In genomic region chr14:73999409-73999909, GRCm38 (mm10) we compare ENCODE assay signal across 21 mouse cellular contexts.
DNase-seq lines count a peak whose midpoint lies in the region; ATAC-seq and TF ChIP-seq lines count a peak whose summit lies in the region.
"Had no signal": no experiment of that assay in that cellular context is flagged by ENCODE, and none has a peak within 500 bp of the region (broad histone marks: within the 10 kb centered on the region; RNA-seq: fewer than 3 reads in every experiment).

No protein-coding gene starts in this region.

- H3K4me1 ChIP-seq in kidney, embryonic 15.5 days = no peaks in the 10 kb centered on the region
- no peaks in the 10 kb centered on the region for H3K4me1 ChIP-seq in midbrain, embryonic 16.5 days (ENCODE audit: control insufficient read depth, insufficient read depth, low read length)
- H3K4me1 ChIP-seq in midbrain, embryonic 13.5 days (replicated peaks) = no peaks in the 10 kb centered on the region
- peaks cover 4% of the 10 kb centered on the region; the same call in 1 of the 2 replicates for H3K4me1 ChIP-seq in bone marrow macrophage, adult 2 months (ENCODE audit: control insufficient read depth, insufficient read depth, low read length)
- H3K4me1 ChIP-seq in liver, postnatal 0 days (ENCODE audit: insufficient read depth) = no peaks in the 10 kb centered on the region
- H3K4me1 ChIP-seq: embryonic facial prominence, embryonic 12.5 days; embryonic facial prominence, embryonic 15.5 days; hindbrain, embryonic 12.5 days; hindbrain, embryonic 15.5 days had no signal

- no peak overlapping the region for H3K27ac ChIP-seq in kidney, embryonic 15.5 days
- H3K27ac ChIP-seq in midbrain, embryonic 16.5 days (ENCODE audit: low read length) = no peak overlapping the region
- H3K27ac ChIP-seq in midbrain, embryonic 13.5 days = no peak overlapping the region
- H3K27ac ChIP-seq in bone marrow macrophage, adult 2 months (ENCODE audit: insufficient read depth, low read depth, low read length) = 0 out of 2 replicates have a peak overlapping the region, but pooled peaks have one; percentile 6
- H3K27ac ChIP-seq in liver, postnatal 0 days (ENCODE audit: low read depth) = no peak overlapping the region
- H3K27ac ChIP-seq: embryonic facial prominence, embryonic 12.5 days; embryonic facial prominence, embryonic 15.5 days; heart, adult 2 months; hindbrain, embryonic 12.5 days; hindbrain, embryonic 15.5 days had no signal

- no peak for TF ChIP-seq CTCF in bone marrow macrophage, adult 2 months (IDR thresholded peaks at IDR 0.05; ENCODE audit: low read depth, low read length)
- TF ChIP-seq CTCF in liver, postnatal 0 days (IDR thresholded peaks at IDR 0.05; ENCODE audit: low read depth) = no peak

- intact Hi-C loops in gastrocnemius, postnatal 36 days (cut with DNase I) = no loop called here

- no peaks in the 10 kb centered on the region for H3K27me3 ChIP-seq in kidney, embryonic 15.5 days
- no peaks in the 10 kb centered on the region for H3K27me3 ChIP-seq in midbrain, embryonic 16.5 days (ENCODE audit: control insufficient read depth, insufficient read depth, low read depth, low read length)
- no peaks in the 10 kb centered on the region for H3K27me3 ChIP-seq in midbrain, embryonic 13.5 days
- H3K27me3 ChIP-seq in liver, postnatal 0 days (ENCODE audit: insufficient read depth, low read length) = no peaks in the 10 kb centered on the region
- H3K27me3 ChIP-seq: embryonic facial prominence, embryonic 12.5 days; embryonic facial prominence, embryonic 15.5 days; hindbrain, embryonic 12.5 days; hindbrain, embryonic 15.5 days; Patski had no signal

- no peak for TF ChIP-seq POLR2A in bone marrow macrophage, adult 2 months (IDR thresholded peaks at IDR 0.05; ENCODE audit: borderline replicate concordance, low read depth, low read length)

- no peak overlapping the region for H3K9ac ChIP-seq in kidney, embryonic 15.5 days
- no peak overlapping the region for H3K9ac ChIP-seq in midbrain, embryonic 16.5 days (ENCODE audit: low read depth, low read length)
- no peak overlapping the region for H3K9ac ChIP-seq in midbrain, embryonic 13.5 days (replicated peaks)
- H3K9ac ChIP-seq in liver, postnatal 0 days (replicated peaks) = no peak overlapping the region
- H3K9ac ChIP-seq: embryonic facial prominence, embryonic 12.5 days; embryonic facial prominence, embryonic 15.5 days; hindbrain, embryonic 12.5 days; hindbrain, embryonic 15.5 days had no signal

- no peak overlapping the region for H3K4me2 ChIP-seq in kidney, embryonic 15.5 days
- H3K4me2 ChIP-seq in midbrain, embryonic 16.5 days (ENCODE audit: low read length) = no peak overlapping the region
- no peak overlapping the region for H3K4me2 ChIP-seq in midbrain, embryonic 13.5 days (replicated peaks)
- H3K4me2 ChIP-seq in liver, postnatal 0 days (ENCODE audit: low read depth, low read length) = no peak overlapping the region
- H3K4me2 ChIP-seq: embryonic facial prominence, embryonic 12.5 days; embryonic facial prominence, embryonic 15.5 days; heart, embryonic 11.5 days; hindbrain, embryonic 12.5 days; hindbrain, embryonic 15.5 days had no signal

- no peak for TF ChIP-seq EP300 in liver, postnatal 0 days (IDR thresholded peaks at IDR 0.05; ENCODE audit: low read depth)

- peak; percentile 5 for DNase-seq in kidney, postnatal 10 days
- no peak for DNase-seq in gastrocnemius, postnatal 36 days
- DNase-seq in liver, postnatal 0 days = no peak
- DNase-seq: adrenal gland, postnatal 10 days; cerebellum, adult 18-20 months; cerebellum, adult 9-11 months; cerebellum, postnatal 25 days; gastrocnemius, postnatal 25 days; heart, adult 2 months had no signal

- no peak for ATAC-seq in kidney, embryonic 15.5 days (replicated peaks; ENCODE audit: low FRiP score)
- peak; percentile 67; the same call in 1 of the 2 replicates for ATAC-seq in midbrain, embryonic 16.5 days
- no peak for ATAC-seq in midbrain, embryonic 13.5 days
- no peak for ATAC-seq in liver, postnatal 0 days
- ATAC-seq: intestine, postnatal 0 days; Patski had no signal

- no peaks in the 10 kb centered on the region for H3K36me3 ChIP-seq in kidney, embryonic 15.5 days
- no peaks in the 10 kb centered on the region for H3K36me3 ChIP-seq in midbrain, embryonic 16.5 days (ENCODE audit: control insufficient read depth, insufficient read depth, low read length)
- H3K36me3 ChIP-seq in midbrain, embryonic 13.5 days = no peaks in the 10 kb centered on the region
- no peaks in the 10 kb centered on the region for H3K36me3 ChIP-seq in liver, postnatal 0 days (replicated peaks; ENCODE audit: insufficient read depth, low read length)
- H3K36me3 ChIP-seq: embryonic facial prominence, embryonic 12.5 days; embryonic facial prominence, embryonic 15.5 days; G1E; hindbrain, embryonic 12.5 days; hindbrain, embryonic 15.5 days had no signal

- no peaks in the 10 kb centered on the region for H3K9me3 ChIP-seq in kidney, embryonic 15.5 days (replicated peaks)
- no peaks in the 10 kb centered on the region for H3K9me3 ChIP-seq in midbrain, embryonic 16.5 days (replicated peaks; ENCODE audit: control insufficient read depth, low read length, poor library complexity, severe bottlenecking)
- H3K9me3 ChIP-seq in midbrain, embryonic 13.5 days = no peaks in the 10 kb centered on the region
- no peaks in the 10 kb centered on the region for H3K9me3 ChIP-seq in liver, postnatal 0 days (ENCODE audit: low read length)
- H3K9me3 ChIP-seq: embryonic facial prominence, embryonic 12.5 days; embryonic facial prominence, embryonic 15.5 days; G1E; hindbrain, embryonic 12.5 days; hindbrain, embryonic 15.5 days had no signal

- WGBS in kidney, embryonic 15.5 days = 42% methylated on average over 2 of the region's 2 CpGs
- 30% methylated on average over 2 of the region's 2 CpGs for WGBS in midbrain, embryonic 16.5 days
- 48% methylated on average over 2 of the region's 2 CpGs for WGBS in midbrain, embryonic 13.5 days
- 38% methylated on average over 2 of the region's 2 CpGs for WGBS in liver, postnatal 0 days (ENCODE audit: insufficient replicate concordance)

- no peak overlapping the region for H3K4me3 ChIP-seq in kidney, embryonic 15.5 days (replicated peaks)
- H3K4me3 ChIP-seq in midbrain, embryonic 16.5 days (ENCODE audit: low read depth, low read length) = no peak overlapping the region
- H3K4me3 ChIP-seq in midbrain, embryonic 13.5 days (replicated peaks) = no peak overlapping the region
- H3K4me3 ChIP-seq in bone marrow macrophage, adult 2 months (ENCODE audit: insufficient read depth, low read length) = no peak overlapping the region
- no peak overlapping the region for H3K4me3 ChIP-seq in liver, postnatal 0 days (ENCODE audit: low read depth, low read length)
- H3K4me3 ChIP-seq: embryonic facial prominence, embryonic 12.5 days; embryonic facial prominence, embryonic 15.5 days; heart, adult 2 months; hindbrain, embryonic 12.5 days; hindbrain, embryonic 15.5 days had no signal
